Mouse (Mus musculus) forebrain, embryonic 12.5 days (tissue): Measurements from ENCODE around the gene Gm42791. TPM values are rescaled to one million over a fixed set of nuclear protein-coding genes. Genes with fewer than 3 reads are reported as not detected.
A peak's percentile ranks its signal among the peaks of the same experiment; 100 is the strongest.

Experiments
- ATAC-seq: fragments of 200-750 bp; cut with Nextera tagmentation; 2 replicates; pipeline ENCODE4 v1.8.0; 2017; ENCODE audit warnings: moderate TSS enrichment; ENCODE audit not compliant: low FRiP score
- H3K27ac ChIP-seq: fragments of 300-500 bp; sonication (generic); 2 replicates; pipeline ENCODE4 v1.5.1; 2016; ENCODE audit warnings: mild to moderate bottlenecking
- H3K27me3 ChIP-seq: fragments of 300-500 bp; sonication (generic); 2 replicates; pipeline ENCODE4 v1.6.1; 2016; ENCODE audit warnings: mild to moderate bottlenecking
- H3K36me3 ChIP-seq: fragments of 300-500 bp; sonication (generic); replicated peaks from 2 replicates; pipeline ENCODE4 v1.6.1; 2016; ENCODE audit warnings: mild to moderate bottlenecking
- H3K4me1 ChIP-seq: fragments of 300-500 bp; sonication (generic); 2 replicates; pipeline ENCODE4 v1.6.1; 2016
- H3K4me2 ChIP-seq: fragments of 300-500 bp; sonication (generic); 2 replicates; pipeline ENCODE4 v1.6.1; 2016; ENCODE audit warnings: mild to moderate bottlenecking, moderate library complexity
- H3K4me3 ChIP-seq: fragments of 300-500 bp; sonication (generic); replicated peaks from 2 replicates; pipeline ENCODE4 v1.5.1; 2016; ENCODE audit warnings: mild to moderate bottlenecking
- H3K9ac ChIP-seq: fragments of 300-500 bp; sonication (generic); 2 replicates; pipeline ENCODE4 v1.6.1; 2016; ENCODE audit warnings: mild to moderate bottlenecking
- H3K9me3 ChIP-seq: fragments of 300-500 bp; sonication (generic); 2 replicates; pipeline ENCODE4 v1.6.1; 2016
- WGBS: fragments of 180-500 bp; shearing (Covaris S2); methylation state at CpG from one replicate; pipeline ENCODE4 v1.1.7; 2016; 5-methylcytosine and 5-hydroxymethylcytosine counted together
- polyA plus RNA-seq: library from polyadenylated mRNA; unstranded; fragments of >200 nt; fragmentation: Nextera tagmentation; extraction: Ambion mirVana; gene quantifications from 2 replicates; pipeline ENCODE4 v1.2.1, GENCODE M21; 2016

Gene Gm42791
- polyA plus RNA-seq, 1 experiment from 2014 or later, result 4.9 TPM

DNA sequence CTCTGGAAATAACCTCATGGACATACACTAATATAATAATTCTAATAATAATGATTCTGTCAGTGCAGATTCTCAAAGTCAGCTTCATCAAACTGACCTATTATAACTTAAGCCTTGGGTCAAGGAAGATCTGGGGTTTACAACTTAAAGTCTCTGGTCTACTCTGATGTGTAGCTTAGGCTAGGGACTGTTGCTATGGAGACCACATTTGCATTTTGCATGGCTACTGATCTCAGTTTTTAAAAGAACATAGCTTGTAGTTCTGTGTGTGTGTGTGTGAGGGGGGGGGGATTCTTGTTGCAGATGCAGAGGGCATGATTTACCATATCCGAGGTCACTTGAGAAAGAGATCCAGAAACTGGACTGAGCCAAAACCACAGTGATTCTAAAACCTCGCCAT, 49.2 kb downstream of the Gm42791 start:
- no peak overlapping the region for H3K4me3 ChIP-seq
- no peaks in the 10 kb centered on the region for H3K36me3 ChIP-seq
- 0 out of 2 replicates have a peak, but pooled peaks cover 6% of the 10 kb centered on the region for H3K4me1 ChIP-seq
- no peak overlapping the region for H3K9ac ChIP-seq
- WGBS, result 72% methylated on average over 2 of the region's 2 CpGs
- H3K27ac ChIP-seq, result no peak overlapping the region
- no peak overlapping the region for H3K4me2 ChIP-seq
- no peaks in the 10 kb centered on the region for H3K27me3 ChIP-seq
- H3K9me3 ChIP-seq, result no peaks in the 10 kb centered on the region; the same call in 1 of the 2 replicates
- ATAC-seq, result no peak

DNA sequence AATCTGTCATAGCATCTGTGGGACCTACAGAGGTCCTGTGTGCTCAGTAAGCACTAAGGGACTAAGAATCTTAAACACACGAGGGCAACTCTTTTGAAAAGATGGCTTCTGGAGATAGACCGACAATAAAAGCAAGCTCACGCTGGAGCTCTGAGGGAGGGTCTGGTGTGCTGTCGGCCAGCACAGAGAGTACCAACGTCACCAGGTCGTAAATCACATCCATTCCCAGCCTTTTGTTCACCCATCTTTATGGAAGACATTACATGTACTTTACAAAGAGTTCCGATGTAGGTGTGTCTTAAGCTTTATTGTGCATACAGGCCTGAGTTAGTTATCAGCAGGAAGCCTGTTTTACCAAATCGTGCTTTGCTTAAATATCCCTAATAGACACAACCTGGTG, 50.9 kb downstream of the Gm42791 start:
- Histone ChIP-seq H3K4me3 (no peak overlapping the region), H3K27me3 (no peaks in the 10 kb centered on the region), H3K9me3 (no peaks in the 10 kb centered on the region; the same call in 1 of the 2 replicates), H3K27ac (no peak overlapping the region), H3K4me2 (no peak overlapping the region), H3K36me3 (no peaks in the 10 kb centered on the region), H3K9ac (no peak overlapping the region), H3K4me1 (peaks cover 14% of the 10 kb centered on the region; the same call in 1 of the 2 replicates)
- ATAC-seq, result no peak
- 81% methylated on average over 8 of the region's 8 CpGs for WGBS

DNA sequence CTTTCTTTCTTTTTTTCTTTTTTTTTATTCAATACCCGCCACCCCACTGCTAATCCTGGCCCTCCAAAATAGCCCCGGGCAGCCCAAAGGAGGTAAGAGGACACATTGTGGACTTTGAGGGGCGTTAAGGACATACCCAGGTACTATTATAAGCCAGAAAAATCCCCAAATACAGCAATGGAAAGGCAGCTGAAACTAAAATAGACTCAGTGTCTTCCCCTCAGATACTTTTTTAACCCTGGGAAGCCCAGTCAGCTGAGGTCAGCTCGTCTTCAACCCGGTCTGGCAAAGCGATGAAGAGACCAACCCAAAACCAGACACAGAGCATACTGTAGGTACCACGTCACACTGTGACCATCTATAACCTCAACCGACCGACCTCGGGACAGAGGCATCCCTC, 51.5 kb downstream of the Gm42791 start:
- no peak overlapping the region for H3K4me3 ChIP-seq
- 73% methylated on average over 10 of the region's 10 CpGs for WGBS
- no peak overlapping the region for H3K27ac ChIP-seq
- no peak for ATAC-seq
- H3K9me3 ChIP-seq, result no peaks in the 10 kb centered on the region; the same call in 1 of the 2 replicates
- H3K4me1 ChIP-seq, result peaks cover 14% of the 10 kb centered on the region; the same call in 1 of the 2 replicates
- no peaks in the 10 kb centered on the region for H3K27me3 ChIP-seq
- no peak overlapping the region for H3K4me2 ChIP-seq
- no peaks in the 10 kb centered on the region for H3K36me3 ChIP-seq
- H3K9ac ChIP-seq, result no peak overlapping the region

DNA sequence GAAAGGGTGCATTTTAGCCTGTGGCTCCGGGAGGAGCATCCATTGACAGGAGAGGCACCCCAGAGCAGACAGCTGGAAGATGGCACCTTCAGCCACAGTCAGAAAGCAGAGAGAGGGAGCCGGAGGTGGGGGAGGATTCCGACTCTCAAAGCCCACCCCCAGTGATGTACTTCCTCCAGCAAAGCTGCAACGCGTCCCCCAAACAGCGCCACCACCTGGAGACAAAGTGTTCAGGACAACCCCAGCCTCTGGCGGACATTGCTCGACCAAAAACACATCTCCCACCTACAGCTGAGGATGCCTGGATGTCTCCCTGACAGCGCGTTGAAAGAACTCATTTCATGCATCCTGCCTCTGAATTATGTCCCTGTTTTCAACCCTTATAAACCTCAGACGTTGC, 52.0 kb downstream of the Gm42791 start:
- Histone ChIP-seq H3K9me3 (no peaks in the 10 kb centered on the region; the same call in 1 of the 2 replicates), H3K27ac (no peak overlapping the region)

DNA sequence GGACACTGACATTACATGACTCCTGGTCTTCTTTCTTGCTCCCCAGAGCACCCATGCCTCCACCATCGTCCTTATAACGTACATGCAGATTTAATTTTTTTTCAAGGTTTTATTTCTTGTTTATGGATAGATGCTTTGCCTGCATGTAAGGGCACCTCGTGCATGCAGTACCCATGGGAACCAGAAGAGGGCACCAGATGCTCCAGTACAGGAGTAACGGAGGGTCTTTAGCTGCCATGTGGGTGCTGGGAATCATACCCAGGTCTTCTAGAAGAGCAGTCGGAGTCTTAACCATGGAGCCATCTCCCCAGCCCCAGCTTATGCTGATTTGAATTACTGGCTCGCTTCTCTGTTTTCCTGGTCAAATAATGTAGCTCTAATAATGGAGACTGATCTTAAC, 52.6 kb downstream of the Gm42791 start:
- Histone ChIP-seq H3K4me1 (peaks cover 14% of the 10 kb centered on the region; the same call in 1 of the 2 replicates), H3K4me3 (no peak overlapping the region)

More for the DNA sequence above, 52.0 kb downstream of the Gm42791 start:
- Histone ChIP-seq H3K36me3 (no peaks in the 10 kb centered on the region), H3K4me1 (peaks cover 14% of the 10 kb centered on the region; the same call in 1 of the 2 replicates), H3K9ac (no peak overlapping the region), H3K4me3 (no peak overlapping the region), H3K4me2 (no peak overlapping the region), H3K27me3 (no peaks in the 10 kb centered on the region)
- no peak for ATAC-seq
- WGBS, result 61% methylated on average over 11 of the region's 11 CpGs

DNA sequence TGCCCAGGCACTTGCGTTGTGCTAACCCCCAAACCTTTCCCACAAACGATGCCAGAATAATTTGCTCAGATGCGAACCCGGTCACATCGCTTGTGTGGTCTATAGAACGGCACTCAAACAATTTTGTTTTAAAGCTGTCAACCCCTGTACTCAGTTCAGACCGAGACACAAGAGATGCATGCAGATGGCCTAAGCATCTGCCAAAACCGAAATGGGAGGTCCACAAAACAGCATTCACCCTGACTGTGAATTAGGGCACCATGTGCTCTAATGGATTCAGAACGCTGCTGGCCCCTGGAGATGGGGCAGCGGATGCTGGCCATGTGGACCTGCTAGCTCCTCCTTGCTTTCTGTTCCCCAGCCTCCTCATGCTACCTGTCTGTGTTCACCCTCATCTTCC, 53.1 kb downstream of the Gm42791 start:
- no peak for ATAC-seq
- Histone ChIP-seq H3K4me2 (no peak overlapping the region), H3K27ac (no peak overlapping the region), H3K9me3 (no peaks in the 10 kb centered on the region; the same call in 1 of the 2 replicates), H3K4me3 (no peak overlapping the region), H3K4me1 (peaks cover 14% of the 10 kb centered on the region; the same call in 1 of the 2 replicates), H3K36me3 (no peaks in the 10 kb centered on the region), H3K9ac (no peak overlapping the region), H3K27me3 (no peaks in the 10 kb centered on the region)
- whole genome bisulfite sequencing, result 91% methylated on average over 10 of the region's 10 CpGs

More for the DNA sequence above, 52.6 kb downstream of the Gm42791 start:
- no peak for ATAC-seq
- H3K27me3 ChIP-seq, result no peaks in the 10 kb centered on the region
- no peaks in the 10 kb centered on the region; the same call in 1 of the 2 replicates for H3K9me3 ChIP-seq
- no peak overlapping the region for H3K9ac ChIP-seq
- no peaks in the 10 kb centered on the region for H3K36me3 ChIP-seq
- no peak overlapping the region for H3K4me2 ChIP-seq
- 92% methylated on average over 6 of the region's 6 CpGs for WGBS
- no peak overlapping the region for H3K27ac ChIP-seq

DNA sequence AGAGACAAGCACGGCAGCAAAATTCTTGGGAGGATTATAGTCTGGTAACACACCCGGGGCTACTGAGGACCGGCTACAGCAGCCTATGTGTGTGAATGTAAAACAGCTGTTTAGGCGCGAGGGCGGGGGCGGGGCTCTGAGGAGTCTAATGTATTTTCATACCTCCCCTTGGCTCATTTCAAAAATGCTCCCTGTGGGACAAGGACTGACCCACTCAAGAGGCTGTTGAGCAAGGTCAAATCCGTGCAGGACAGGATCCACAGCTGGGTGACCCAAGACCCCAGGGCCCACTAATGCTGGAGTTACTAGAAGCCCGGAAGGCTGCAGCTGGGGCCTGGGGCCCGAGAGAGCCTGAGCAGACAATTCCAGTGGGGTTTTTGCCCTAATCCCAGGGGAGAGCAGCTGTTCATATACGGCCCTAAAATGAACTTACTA, 55.0 kb downstream of the Gm42791 start:
- 65% methylated on average over 11 of the region's 11 CpGs for WGBS
- Histone ChIP-seq H3K27me3 (no peaks in the 10 kb centered on the region), H3K4me3 (no peak overlapping the region), H3K9me3 (no peaks in the 10 kb centered on the region), H3K4me2 (no peak overlapping the region), H3K9ac (no peak overlapping the region), H3K36me3 (no peaks in the 10 kb centered on the region), H3K4me1 (peaks cover 14% of the 10 kb centered on the region; the same call in 1 of the 2 replicates), H3K27ac (no peak overlapping the region)
- ATAC-seq, result no peak

DNA sequence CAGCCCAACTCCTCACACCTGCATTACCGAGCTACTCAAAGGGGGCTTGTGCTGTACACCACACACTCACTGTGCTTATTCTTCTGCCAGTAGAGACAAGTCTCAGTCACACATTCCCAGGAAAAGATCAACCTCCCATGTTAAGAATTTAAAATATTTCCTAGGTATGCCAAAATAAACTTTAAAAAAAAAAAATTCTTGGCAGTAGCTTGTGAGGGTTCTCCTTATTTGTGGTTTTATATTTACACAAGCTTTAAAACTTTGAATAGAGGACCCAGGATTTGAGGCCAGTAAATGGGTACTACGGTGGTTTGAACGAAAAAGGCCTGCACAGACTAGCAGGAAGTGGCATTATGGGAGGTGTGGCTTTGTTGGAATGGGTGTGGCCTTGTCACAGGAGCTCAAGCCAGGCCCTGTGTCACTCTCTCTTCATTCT, 58.4 kb downstream of the Gm42791 start:
- 83% methylated on average over 3 of the region's 3 CpGs for WGBS
- no peaks in the 10 kb centered on the region for H3K27me3 ChIP-seq
- H3K4me3 ChIP-seq, result no peak overlapping the region
- no peak overlapping the region for H3K4me2 ChIP-seq
- H3K36me3 ChIP-seq, result no peaks in the 10 kb centered on the region
- no peak overlapping the region for H3K27ac ChIP-seq
- no peaks in the 10 kb centered on the region for H3K9me3 ChIP-seq
- no peak overlapping the region for H3K9ac ChIP-seq
- H3K4me1 ChIP-seq, result peaks cover 8% of the 10 kb centered on the region; the same call in 1 of the 2 replicates
- no peak for ATAC-seq

DNA sequence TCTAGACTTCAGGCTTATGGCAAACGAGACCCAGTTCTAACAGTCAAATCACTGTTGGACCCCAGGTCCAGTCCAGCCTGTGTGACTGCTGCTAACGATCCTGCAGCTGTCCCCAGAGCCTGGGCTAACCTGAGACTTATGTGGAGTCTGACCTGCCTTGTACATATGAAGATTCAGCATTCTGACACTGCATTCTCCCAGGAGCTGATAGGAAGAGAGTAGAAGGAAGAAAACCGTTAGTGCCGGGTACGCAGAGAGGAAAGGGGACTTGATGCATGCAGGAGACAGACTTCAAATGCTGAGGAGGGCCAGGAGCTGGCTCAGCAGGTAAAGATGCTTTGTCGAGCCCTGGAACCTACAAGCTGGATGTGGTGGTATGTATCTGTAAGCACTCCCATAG, 59.1 kb downstream of the Gm42791 start:
- Histone ChIP-seq H3K4me2 (no peak overlapping the region), H3K27ac (no peak overlapping the region), H3K9me3 (no peaks in the 10 kb centered on the region), H3K27me3 (no peaks in the 10 kb centered on the region), H3K4me1 (peaks cover 8% of the 10 kb centered on the region; the same call in 1 of the 2 replicates), H3K9ac (no peak overlapping the region), H3K4me3 (no peak overlapping the region), H3K36me3 (no peaks in the 10 kb centered on the region)
- no peak for ATAC-seq
- 86% methylated on average over 6 of the region's 6 CpGs for WGBS

DNA sequence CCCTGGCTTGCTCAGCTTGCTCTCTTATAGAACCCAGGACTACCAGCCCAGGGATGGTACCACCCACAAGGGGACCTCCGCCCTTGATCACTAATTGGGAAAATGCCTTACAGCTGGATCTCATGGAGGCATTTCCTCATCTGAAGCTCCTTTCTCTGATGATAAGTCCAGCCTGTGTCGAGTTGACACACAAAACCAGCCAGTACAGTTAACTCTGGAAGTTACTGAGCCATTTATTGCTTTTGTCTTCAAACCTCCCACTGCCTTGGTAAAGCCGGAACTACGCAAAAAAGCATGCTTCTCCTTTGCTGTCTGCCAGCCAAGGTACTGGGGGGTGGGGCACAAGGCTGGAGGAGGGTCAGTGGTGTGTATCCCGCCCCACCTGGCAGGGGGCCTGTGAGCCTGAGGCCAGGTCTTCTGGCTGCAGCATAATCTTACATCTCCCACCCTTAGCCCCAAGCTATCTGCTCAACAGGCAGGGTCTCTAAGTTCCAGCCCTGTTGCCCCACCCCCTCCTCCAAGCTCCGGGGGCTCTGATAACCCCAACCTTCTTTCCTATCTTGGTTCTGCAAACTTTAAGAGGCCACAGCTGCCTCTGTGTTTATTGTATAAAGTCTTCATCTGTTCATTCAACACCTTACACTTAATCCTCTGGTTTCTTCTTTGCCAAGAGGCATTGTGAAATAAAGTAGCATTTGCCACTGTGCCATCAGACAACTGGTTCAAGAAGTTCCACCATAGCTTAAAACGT, 59.7 kb downstream of the Gm42791 start:
- Histone ChIP-seq H3K9ac (no peak overlapping the region), H3K36me3 (no peaks in the 10 kb centered on the region), H3K27ac (no peak overlapping the region), H3K4me1 (peaks cover 8% of the 10 kb centered on the region; the same call in 1 of the 2 replicates), H3K4me2 (no peak overlapping the region), H3K27me3 (no peaks in the 10 kb centered on the region), H3K4me3 (no peak overlapping the region), H3K9me3 (no peaks in the 10 kb centered on the region)
- ATAC-seq, result no peak
- 58% methylated on average over 7 of the region's 7 CpGs for WGBS

DNA sequence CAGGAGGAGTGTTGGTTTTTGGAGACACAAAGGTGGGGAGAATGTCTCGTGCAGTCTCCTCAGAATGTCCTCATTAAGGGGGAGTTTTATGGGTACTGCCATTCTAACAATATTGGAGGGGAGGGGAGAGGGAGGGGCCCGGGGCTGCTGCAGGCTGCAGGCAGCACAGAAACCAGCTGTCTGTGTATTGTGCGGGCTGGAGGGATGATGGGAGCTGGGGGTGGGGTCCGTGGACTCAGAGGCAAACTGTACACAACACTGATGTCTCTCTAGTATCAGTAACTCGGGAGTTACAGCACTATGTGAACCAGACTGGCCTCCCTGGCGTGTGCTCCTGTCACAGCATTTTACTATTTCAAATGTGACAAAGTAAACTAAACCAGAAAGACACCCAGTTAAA, 60.5 kb downstream of the Gm42791 start:
- H3K36me3 ChIP-seq, result no peaks in the 10 kb centered on the region
- no peaks in the 10 kb centered on the region for H3K9me3 ChIP-seq
- 57% methylated on average over 6 of the region's 6 CpGs for WGBS
- no peaks in the 10 kb centered on the region for H3K27me3 ChIP-seq
- ATAC-seq, result peak; percentile 57; the same call in 1 of the 2 replicates
- peaks cover under 1% of the 10 kb centered on the region; the same call in 1 of the 2 replicates for H3K4me1 ChIP-seq
- no peak overlapping the region for H3K27ac ChIP-seq
- no peak overlapping the region for H3K4me2 ChIP-seq
- no peak overlapping the region for H3K4me3 ChIP-seq
- H3K9ac ChIP-seq, result no peak overlapping the region

DNA sequence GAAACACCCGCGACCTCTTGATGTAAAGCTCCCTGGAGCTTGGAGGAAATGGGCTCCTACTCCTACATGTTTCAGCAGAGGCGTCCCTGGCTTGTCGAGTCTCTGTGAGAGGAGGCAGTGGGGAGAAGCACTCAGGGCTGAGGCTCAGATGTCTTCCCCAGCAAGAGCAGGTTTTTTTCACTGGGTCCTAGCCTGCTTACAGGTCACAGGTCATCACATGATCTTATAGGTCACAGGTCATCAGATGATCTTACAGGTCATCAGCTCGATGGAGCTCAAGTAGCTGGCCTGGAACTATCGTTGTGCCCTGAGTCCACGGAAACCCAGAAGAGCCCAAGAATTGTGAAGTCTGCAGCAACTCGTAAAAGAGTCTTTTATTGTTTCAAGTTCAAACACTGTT, 61.2 kb downstream of the Gm42791 start:
- 80% methylated on average over 8 of the region's 8 CpGs for WGBS
- H3K4me2 ChIP-seq, result no peak overlapping the region
- ATAC-seq, result no peak
- H3K9ac ChIP-seq, result no peak overlapping the region
- H3K27me3 ChIP-seq, result no peaks in the 10 kb centered on the region
- no peaks in the 10 kb centered on the region for H3K36me3 ChIP-seq
- no peak overlapping the region for H3K4me3 ChIP-seq
- H3K9me3 ChIP-seq, result no peaks in the 10 kb centered on the region
- H3K4me1 ChIP-seq, result peaks cover 5% of the 10 kb centered on the region
- no peak overlapping the region for H3K27ac ChIP-seq

DNA sequence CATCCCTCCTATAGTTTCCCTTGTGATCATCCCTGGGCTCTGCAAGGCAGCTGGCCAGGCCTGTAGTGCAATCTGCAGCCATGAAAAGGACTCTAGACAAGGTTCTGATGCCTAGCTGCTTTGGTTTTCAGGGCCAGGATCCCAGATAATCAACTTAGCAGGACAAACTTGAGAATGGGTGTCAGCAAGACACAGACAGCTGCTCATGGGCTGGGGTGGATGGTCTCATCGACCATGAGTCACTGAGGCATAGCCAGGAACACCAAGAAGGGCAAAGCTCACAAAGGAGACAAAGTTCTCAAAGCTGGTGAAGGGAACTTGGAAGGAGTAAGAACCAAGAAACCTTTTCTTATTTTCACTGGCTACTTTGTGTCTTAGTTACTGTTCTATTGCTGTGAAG, 63.6 kb downstream of the Gm42791 start:
- H3K4me2 ChIP-seq, result no peak overlapping the region
- whole genome bisulfite sequencing, result 89% methylated on average over 1 of the region's 1 CpGs
- H3K9ac ChIP-seq, result no peak overlapping the region
- H3K4me3 ChIP-seq, result no peak overlapping the region
- no peaks in the 10 kb centered on the region for H3K27me3 ChIP-seq
- H3K27ac ChIP-seq, result no peak overlapping the region
- H3K9me3 ChIP-seq, result no peaks in the 10 kb centered on the region
- ATAC-seq, result no peak
- 0 out of 2 replicates have a peak, but pooled peaks cover 3% of the 10 kb centered on the region for H3K36me3 ChIP-seq
- H3K4me1 ChIP-seq, result peaks cover 11% of the 10 kb centered on the region
